Mouse (Mus musculus): Measurements from ENCODE around the gene Adgrf3.

The Adgrf3 gene

DNA sequence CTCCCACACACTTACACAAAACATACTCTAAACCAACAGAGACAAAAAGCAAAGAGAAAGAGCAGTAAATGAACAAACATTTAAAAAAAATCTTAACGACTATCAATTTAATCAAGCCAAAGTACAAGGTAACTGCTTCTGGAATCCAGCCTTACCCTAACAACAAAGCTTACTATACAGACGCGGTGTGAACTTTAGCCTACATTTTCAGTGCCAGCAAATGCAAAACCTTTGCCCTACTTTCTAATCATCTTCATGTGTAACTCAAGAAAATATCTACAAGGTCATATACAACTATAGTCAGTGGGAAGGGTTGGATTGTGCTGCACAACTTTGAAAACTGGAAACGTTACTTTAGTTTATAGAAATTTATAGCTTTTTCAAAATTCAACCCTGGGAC lies 53.5 kb downstream of the Adgrf3 start:
- DNase-seq (ENCODE audit: low spot score): no peak

DNA sequence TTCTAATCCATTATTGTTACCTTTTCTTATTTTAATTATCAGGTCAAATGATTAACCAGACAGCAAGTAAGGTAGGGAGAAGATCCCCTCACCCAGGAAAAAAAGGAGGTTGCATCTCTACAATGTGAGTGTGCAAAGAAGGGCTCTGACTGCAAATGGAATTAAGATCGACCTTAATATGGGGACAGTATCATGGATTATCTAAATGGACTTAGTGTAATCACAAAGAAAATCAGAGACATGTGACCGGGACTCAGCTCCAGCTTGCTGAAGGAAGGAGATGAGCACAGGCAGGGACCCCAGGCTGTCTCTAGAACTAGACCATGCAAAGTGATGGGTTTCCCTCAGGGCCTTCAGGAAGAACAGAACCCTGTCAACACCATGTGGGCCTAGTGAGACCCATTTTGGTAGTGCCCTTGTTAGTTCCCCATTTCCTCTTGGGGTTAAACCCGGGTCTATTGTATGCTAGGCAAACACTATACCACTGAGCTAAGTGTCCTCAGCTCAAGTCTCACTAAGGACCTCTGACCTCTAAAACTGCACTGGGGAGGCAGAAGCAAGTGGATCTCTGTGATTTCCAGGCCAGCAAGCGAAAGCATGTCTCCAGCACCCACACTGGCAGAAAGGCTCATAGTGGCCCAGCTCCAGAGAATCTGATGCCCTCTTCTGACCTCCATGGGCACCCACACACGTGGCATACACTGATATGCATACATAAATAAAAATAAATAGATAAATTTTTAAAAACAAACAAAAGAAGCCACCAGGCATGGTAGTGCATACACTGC lies 57.2 kb downstream of the Adgrf3 start:
- DNase-seq (ENCODE audit: low spot score): no peak

DNA sequence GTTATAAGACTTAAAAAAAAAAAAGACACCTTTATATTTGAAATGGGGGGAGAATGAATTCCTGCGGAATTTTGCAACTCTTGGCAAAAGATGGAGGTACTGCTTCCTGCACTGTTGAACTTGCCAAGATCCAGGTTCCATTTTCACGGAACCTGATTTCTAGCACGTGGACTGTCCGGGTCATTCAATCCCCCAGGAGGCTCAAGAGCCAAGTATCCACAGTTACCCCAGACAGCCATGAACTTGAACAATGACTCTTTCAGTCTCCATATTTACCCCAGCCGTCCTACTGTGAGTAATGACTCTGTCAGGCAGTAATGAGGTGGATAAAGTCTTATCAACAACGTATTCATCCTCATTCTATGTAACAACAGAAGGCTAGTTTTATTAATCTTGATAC lies 59.0 kb downstream of the Adgrf3 start:
- no peak for DNase-seq (ENCODE audit: low spot score)
